Mouse (Mus musculus): ENCODE measurements at regions not wholly inside any gene's neighbourhood (a gene's known extent, or its start where the extent isn't known, plus 50 kb on each side); places are given as distances from the start of the nearest gene placed in this dataset.

DNA sequence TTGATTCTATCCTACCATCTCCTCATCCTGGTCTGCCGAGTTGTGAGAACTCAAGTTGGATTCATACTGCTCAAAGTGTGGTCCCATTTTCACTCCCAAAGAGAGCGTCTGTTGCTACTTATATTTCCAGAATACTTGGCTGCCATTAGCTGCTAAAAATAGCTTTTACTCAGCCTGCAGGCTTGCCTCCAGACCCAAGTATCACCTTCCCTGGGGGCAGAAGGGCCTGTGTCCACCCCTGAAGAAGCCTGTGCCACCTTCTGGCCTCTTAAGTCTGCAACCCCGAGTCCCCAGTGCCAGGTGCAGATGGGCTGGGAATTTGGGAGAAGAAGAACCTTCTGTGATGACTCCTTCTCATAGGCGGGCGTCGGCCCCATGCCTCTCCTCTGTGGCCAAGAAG lies 161.5 kb downstream of the Sh3bp4 start:
- no peak for TF ChIP-seq CTCF (IDR thresholded peaks at IDR 0.05; ENCODE audit: low read depth)
- TF ChIP-seq EP300 (IDR thresholded peaks at IDR 0.05; ENCODE audit: low read depth), result no peak

All from liver, embryonic 14.5 days (tissue).